Mouse (Mus musculus): ENCODE measurements at regions not wholly inside any gene's neighbourhood (a gene's known extent, or its start where the extent isn't known, plus 50 kb on each side); places are given as distances from the start of the nearest gene placed in this dataset.

DNA sequence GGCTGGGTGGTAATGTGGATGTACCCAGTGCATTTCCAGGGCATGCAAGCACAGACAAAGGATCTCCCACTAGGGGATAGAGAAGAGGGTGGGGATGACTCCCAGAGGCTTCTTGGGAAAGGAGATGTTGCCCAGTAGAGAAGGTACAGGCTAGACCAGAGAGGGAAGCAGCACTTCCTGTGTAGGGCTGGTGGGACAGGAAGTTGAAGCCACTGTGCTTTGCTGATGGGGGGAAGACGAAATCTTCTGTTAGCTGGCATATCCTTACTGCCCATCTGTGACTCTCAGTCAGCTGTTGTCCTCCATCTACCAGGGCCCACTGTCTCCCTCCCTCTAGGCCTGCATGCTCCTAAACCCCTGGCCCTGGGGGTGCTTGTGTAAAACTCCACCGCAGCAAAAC lies 180.2 kb downstream of the Wdr11 start:
- in situ Hi-C loops (cut with MboI, MseI), result no loop called here

DNA sequence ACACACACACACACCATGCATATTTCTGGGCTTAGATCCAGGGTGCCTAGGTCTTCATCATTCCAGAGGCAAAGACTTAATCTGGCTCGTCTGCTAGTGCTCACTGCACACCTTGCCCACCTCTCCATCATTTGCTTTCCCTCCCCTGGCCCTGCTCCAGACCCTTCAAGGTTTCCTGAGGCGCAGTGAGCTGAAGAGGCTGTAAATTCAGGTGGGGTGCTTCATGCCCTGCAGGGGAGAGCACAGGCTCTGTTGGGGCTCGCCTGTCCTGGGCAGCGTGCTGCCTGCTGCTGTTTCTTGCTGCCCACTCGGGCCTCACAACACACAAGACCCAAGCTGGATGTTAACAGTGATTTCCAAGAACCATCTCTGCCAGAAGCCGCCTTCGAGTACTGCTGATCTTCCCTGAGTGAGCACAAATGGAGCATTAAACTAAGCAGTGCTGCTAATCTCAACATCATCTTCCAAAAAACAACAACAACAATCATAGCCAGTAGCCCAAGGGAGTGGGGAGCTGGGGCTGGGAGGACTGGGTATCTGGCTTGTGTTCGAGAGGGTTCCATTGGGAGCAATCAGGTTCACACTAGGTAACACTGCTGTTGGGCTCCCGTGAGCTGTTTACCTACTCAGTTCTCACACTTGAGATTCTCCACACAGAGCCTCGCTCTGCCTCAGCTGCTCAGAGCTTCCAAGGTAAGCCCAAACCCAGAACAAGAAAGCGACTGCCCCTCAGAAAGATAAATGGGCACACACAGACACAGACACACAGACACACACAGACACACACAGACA lies 181.1 kb downstream of the Wdr11 start:
- in situ Hi-C loops (cut with MboI, MseI), result no loop called here

DNA sequence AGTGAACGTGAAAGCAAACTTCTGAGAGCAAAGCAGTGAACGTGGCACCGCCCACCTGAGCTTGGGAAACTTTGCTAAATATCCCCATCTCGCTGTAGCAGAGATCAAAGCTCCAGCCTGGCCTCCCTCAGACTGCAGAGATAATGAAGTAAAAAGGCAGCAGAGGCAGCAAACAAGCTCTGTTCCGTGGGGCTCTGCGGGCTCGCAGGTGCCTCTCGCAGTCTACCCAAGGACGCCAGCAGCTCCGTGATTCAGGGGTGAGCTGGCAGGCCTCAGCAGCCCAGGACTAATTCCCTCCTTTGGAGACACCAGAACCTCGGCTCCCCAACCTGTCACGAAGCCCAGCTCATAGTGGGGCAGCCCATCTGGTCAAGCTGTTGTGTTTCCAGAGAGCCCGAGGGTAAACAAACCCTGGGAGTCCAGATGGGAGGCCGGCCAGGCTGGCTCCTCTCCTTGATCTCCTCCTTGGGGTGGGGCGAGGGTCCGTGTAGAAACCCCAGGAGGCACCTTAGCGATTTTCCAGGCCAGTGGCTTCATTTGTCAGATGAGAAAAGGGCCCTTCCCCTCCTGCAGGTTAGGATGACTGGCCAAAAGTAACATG lies 182.7 kb downstream of the Wdr11 start:
- in situ Hi-C loops (cut with MboI, MseI), result no loop called here

DNA sequence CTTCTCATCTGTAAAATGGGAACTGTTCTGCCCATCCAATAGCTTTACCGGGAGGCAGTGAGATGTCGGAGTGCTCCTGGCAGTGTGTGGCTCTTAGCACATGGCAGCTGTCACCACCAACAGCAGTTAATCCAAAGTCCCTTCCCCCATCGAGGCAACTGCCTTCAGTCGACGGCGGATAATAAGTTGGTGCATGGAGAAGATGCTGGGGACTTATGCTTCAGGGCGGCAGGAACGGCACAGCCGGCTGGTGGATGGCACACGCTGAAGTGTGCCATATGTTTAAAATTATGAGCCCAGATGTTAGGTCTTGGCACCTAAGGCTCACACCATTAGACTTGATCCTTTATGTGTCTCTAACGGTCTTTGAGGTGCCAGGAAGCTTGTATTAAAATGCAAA lies 183.5 kb downstream of the Wdr11 start:
- in situ Hi-C loops (cut with MboI, MseI), result no loop called here

DNA sequence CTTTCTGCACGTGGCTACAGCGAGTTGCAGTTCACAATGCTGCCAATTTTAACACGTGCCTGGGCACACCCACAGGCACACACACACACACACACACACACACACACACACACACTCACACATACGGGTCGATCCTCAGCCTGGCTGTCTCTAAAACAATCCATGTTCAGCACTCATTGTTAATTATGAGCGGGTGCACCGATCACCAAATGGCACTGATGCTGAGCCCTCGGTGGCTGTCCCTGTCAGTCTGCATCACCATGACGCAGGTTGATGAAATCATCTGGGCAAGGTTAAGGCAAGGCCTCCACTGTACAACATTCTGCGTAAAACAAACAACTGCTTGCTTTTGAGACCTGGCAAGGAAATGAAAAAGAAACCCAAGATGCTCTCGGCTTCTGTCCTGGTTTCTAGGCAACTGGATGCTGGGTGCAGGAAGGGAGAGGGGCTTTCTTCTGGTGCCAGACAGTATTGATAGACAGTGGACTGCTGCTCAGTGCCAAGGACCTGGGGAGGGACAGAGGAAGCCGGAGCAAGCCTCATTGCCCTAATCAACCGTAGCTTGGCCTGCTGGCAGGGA lies 187.3 kb downstream of the Wdr11 start:
- in situ Hi-C loops (cut with MboI, MseI), result no loop called here

DNA sequence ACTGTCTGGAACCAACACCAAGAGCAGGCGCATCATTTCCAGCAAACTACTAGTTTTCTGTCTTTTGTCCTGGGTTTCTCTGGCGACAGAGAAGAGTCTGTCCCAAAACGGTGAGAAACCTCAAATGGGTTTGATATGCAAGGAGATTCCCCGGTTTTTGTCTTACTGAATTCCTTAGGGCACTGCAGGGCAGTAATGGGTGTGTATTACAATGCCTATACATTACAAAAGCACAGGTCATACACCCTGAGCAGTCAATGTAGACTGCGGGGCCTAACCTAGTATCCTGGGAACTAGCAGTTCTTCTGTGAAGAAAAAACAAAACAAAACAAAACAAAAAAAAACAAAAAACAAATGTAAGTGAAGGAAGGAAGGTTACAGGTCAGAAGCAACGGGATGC lies 188.3 kb downstream of the Wdr11 start:
- in situ Hi-C loops (cut with MboI, MseI), result no loop called here

DNA sequence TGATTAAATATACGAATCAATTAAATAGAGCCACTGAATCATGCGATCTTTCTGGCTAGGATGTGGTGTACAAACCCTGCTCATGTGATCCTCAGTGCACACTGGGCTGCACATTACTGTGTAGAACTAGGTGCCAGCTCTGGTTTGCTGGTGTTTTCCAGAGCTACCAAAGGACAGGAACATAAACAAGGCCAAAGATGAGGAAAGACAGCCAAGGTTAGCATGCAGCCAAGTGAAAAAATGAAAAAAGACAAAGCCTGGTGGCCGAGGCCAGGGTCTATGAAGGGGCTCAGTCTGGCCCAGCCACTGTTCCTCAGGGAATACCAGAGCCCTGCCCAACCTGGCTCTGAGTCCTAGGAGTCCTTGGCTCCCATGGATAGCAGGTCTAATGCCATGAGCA lies 190.1 kb downstream of the Wdr11 start:
- in situ Hi-C loops (cut with MboI, MseI), result no loop called here

DNA sequence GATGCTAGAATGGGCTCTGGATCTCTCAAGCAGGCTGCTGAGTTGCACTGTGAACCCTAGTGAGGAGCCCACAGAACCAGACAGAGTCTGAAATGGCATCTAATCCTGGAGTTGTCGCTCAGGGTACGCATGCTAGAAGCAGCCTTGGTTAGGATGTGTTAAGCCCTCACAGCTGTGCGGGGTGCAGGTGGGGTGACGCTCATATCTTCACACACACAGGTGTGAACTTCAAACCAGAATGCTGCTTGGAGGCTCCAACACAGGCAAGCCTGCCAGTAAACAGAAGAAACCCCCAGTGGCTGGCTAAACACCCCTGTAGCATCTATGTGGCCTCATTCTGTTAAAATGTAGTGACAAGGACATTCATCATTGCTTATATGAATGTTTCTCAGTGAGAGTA lies 193.3 kb downstream of the Wdr11 start:
- in situ Hi-C loops (cut with MboI, MseI), result no loop called here

DNA sequence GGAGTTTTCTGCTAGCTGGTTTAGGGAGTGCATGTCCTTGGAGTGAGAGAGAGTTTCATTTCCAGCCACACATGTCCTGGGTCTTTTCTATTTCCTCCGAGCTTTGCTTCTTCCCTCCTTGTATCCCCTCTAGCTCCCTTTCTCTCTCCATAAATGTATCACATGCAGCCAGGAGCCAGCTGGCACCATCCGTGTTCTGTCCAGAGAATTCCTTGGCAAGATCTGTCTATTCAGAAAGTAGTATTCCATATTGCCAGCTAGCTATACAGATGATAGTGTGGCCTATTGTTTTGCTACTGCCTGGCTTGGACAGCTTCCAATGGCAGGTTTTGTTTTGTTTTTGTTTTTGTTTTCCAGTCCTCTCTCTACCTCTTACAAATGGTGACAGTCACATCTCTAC lies 195.3 kb downstream of the Wdr11 start:
- in situ Hi-C loops (cut with MboI, MseI), result no loop called here

DNA sequence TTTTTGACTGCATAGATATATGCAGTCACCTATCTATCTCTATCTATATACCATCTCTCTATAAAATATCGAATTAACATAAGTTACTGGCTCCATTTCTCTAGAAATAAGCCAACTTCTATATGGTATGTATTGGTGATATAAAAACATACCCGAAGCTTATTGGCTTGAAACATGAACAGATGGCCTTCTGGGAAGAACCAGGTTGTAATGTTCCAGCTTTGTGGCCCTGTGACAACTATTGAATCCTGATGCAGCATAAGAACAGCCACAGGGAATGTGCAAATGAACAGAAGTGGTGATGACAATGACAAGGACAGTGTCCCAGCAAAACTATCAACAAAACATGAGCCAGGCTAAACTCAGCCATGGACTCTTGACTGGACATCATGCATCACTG lies 196.1 kb downstream of the Wdr11 start:
- in situ Hi-C loops (cut with MboI, MseI), result no loop called here

DNA sequence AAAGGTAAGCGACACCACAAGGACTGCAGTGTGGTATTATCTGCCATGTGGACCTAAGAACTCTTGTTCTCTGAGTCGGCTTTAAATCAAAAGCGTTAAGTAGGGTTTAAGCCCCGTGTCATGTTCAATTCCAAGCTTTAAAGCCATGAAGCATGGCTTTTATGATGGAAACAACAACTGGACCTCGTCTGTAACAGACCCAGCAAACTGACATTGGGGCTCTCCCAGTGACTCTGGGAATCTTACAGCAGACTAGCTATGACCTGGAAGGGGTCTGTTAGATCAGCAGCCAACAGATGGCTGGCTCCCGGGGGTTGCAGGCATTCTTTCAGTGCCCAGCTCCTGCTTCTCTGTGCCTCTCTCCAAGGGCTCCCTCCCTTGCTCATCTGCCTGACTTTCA lies 197.8 kb downstream of the Wdr11 start:
- in situ Hi-C loops (cut with MboI, MseI), result no loop called here

DNA sequence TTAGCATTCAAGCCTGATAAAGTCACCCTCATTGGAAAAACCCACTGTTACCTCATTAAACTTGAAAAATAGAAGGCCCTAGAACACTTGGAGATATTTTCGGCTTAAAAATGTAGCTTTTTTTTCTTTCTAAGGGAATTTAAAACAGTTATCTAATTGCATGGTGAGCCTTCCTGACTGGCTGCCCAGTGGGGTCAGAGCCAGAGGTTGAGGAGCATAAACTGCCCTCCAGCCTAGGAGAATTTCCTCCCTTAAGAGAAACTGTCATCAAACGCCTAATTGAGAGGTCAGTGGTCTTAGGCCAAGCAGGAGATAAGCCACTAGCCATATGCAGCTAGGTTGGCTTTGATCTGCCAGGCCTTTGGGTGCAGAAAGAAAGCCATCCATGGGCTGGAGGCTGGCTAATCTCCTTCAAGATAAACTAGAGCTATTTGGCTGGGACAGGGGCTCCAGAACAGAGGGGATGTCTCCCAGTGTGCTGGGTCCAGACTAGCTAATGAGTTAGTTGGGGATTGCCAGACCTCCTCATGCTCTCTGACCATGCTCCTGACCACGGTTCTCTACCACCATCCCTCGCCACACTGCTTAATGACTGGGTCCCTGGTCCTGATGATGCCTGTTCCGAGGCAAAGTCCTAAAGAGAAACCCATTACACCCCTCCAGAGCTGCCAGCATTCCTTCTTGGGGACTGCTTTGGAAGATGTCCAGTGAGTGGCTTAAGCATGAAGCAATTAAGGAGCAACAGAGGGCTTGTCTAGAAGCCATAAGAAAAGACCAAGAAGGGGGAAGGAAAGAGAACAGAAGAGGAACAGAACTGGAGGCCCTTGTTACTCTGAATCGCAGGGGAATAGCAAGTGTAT lies 199.2 kb downstream of the Wdr11 start:
- in situ Hi-C loops (cut with MboI, MseI), result no loop called here

DNA sequence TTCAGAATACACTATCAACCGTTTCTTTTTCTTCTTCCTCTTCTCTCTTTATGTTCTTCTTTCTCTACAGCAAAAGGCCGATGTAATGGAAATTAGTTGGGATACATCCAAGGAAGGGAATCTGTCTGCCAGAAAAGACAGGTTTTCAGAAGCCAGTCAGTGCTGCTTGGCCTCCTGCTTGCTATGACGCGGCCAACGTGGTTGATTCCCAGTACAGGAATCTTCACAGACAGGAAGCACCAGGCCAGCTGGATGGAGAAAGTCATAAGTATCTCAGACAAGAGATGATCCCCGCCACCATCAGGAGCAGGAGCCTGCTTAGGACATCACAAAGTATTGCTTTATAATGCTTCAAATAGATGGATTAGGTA lies 199.8 kb downstream of the Wdr11 start:
- in situ Hi-C loops (cut with MboI, MseI), result no loop called here

DNA sequence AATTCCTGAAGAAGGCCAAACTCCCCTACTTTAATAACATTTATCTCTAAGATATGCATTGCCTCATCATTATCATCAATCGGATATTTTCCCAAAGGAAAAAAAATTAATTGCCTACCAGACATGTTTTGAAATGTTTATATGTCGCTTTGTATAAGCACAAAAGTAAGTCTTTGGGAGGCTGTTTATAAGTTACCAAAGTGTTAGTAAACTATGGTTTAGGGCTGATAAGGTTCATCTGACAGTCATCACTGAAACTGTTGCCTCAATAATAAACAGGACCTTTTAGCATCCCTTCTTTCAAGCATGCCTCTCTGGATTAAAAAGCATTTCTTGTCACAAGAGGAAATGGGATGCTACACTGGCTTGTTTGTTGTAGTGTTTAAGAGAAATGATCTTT lies 202.1 kb downstream of the Wdr11 start:
- in situ Hi-C loops (cut with MboI, MseI), result no loop called here

DNA sequence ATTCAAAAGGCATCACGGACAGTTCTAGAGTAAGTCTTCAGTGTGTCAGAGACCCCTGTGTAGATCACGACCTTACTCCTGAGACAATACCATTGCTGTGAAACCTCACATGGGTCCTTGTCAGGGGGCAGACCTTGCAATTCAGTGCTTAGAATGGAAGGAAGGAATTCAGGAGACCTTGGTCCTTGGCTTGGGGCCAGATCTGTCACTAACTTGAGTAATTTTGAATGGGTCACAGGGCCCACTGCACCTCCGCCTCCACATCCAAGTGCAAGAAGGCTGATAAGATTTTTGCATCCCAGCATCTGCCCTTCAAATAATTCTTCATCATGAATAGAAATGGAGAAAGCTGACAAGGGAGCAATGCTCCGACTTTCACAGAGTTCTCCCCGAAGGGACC lies 202.6 kb downstream of the Wdr11 start:
- in situ Hi-C loops (cut with MboI, MseI), result no loop called here

DNA sequence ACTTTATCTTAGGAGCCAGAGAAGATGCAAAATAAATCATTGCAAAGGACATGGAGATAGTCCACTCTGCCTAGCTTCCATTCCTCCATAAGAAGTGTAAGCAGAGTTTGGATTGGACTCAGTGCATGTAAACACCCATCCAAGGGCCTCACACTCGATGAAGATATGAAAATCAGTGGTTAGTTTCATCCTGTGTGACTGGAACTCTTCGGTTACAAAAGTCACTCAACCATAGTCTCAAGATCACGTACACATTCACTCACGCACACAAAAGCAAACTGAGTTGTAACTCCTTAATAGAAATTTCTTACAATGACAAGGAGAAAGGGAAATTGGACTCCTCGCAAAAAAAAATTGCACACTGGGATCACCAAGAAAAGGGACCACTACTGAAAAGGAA lies 206.9 kb downstream of the Wdr11 start:
- in situ Hi-C loops (cut with MboI, MseI), result no loop called here

DNA sequence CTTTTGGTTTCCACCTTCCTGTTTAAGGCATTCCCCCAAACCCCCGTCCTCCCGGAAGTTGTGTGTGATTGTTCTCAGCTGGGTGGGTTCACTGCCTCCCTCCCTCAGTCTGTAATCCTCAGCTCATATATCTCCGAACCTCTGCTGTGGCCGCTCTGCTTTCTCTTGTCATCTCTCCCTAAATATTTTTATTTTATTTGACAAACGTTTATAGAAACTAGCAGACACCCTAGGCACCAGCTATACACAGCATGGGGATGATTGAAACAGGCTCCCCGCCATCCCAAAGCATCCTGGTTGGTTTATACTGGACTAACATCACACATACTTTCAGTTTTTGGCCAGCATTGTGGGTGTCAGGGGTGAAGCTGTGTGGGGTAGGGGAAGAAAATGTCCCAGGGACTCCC lies 208.8 kb downstream of the Wdr11 start:
- in situ Hi-C loops (cut with MboI, MseI), result no loop called here

DNA sequence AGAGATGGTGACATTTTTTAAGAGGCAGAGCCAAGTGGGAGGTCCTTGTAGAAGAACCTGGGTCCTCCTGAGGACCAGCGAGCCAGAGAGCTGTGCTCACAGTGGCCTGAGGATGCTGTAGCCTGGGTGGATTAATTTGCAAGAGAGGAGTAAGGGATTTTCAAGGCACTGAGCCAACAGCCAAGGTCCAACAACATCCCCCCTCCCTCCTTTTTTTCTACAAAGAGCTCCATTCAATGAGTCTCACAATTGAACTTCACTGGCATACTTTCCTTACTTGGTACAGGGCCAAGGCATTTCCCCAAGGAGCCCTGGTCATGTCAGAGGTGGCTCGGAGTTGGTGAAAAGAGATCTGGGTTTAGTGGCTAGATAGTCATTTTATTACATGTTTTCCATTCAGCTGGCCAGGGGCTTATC lies 209.8 kb downstream of the Wdr11 start:
- in situ Hi-C loops (cut with MboI, MseI), result no loop called here

DNA sequence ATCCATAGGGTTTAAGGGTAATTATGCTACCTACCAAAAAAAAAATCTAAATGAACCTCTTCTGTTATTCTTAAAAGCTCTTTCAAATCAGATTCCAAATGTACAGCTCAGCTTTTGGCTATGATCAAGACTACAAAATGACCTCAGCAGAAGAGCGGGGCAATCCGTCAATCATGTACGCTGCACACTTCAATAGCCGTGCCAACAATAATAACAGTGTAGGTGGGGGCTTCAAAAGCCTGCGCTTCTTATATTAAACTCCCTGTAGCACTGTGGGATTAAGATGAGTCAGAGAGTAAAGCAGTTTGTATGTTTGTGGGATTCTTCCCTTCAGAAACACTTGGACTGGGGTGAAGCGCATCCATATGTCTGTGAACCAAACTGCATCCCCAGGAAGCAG lies 210.5 kb downstream of the Wdr11 start:
- in situ Hi-C loops (cut with MboI, MseI), result no loop called here

DNA sequence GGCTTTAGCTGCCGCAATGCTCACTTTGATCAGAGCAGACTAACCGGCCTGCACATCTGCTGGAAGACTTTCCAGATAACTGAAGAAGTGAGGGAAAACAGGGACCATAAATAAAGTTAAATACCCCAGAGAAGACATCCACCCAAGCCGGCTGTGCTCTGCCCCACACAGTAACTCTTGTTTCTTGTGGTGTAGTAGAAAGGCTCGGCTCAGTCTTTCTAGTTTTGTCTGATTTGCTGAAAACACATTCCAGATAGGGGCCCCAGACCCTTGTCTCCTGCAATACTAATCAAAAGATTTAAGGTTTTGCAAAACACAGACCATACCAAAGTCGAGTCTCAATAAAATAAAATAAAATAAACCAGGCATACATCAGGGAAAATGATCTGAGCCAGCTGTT lies 213.7 kb downstream of the Wdr11 start:
- in situ Hi-C loops (cut with MboI, MseI), result no loop called here

DNA sequence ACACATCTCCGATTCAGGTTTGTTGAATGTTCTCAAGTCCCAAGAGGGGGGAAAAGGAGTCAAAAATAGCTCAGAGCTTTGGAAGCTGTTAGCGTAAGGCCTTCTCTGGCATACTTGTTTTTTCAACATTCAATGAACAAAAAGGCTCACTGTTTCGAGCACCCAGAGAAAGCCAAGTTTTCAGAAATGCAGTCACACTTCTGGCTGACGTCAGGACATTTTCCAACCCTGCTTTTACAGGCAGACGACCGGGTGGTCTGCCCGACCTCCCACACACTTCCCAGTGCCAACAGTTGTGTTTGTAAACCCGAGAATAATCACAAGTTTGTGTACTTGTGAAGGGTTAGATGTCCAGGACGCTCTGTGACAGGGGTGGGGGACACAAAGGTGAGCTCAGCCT lies 218.5 kb downstream of the Wdr11 start:
- in situ Hi-C loops (cut with MboI, MseI), result no loop called here

DNA sequence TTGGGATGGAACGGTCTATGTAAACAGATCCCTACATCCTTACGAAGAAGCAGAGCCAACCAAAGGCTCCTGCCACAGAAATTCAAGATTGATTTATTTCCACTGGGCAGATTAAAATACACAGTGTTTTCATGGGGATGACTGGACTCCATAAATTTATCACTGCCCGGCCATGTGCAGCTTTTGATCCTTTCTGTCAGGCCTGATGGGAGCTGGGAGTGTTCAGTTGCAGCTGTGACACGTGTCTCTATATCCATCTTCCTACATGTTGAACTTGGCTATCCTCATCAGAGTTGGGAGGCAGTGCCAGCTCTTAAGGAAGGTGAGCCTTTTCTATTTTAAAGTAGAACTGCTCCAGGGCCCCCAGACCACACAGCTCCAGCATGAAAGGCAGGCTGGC lies 218.9 kb downstream of the Wdr11 start:
- in situ Hi-C loops (cut with MboI, MseI), result no loop called here
